Mouse (Mus musculus): ENCODE results near the gene Apeh. TPM values are rescaled to one million over a fixed set of nuclear protein-coding genes. Genes with fewer than 3 reads are reported as not detected.
"Not testable (repeated sequence)": the region's sequence is repeated elsewhere in the genome, so short reads cannot be mapped to it uniquely, and the experiment has no call there.

Apeh gene
- 10 to 100 TPM; 39.4 to 42.8 TPM for total RNA-seq (2021)
- long read RNA-seq, experiment 1, transcript Apeh-206 (22 exons, 2,518 nt): major isoform, 15 of 23 reads
- long read RNA-seq, experiment 1, partial matches to known transcripts: 1 of 23 reads
- long read RNA-seq, experiment 1, other reads (novel, unspliced or antisense): 7 of 23 reads
- long read RNA-seq, experiment 2, transcript Apeh-206 (22 exons, 2,518 nt): major isoform, 7 of 13 reads
- long read RNA-seq, experiment 2, partial matches to known transcripts: 3 of 13 reads
- long read RNA-seq, experiment 2, other reads (novel, unspliced or antisense): 2 of 13 reads

GRCm38 (mm10) chr9:108094184-108094941, at the start of gene Apeh:
Gene Apeh (minus strand): TSS chr9:108094606.
- DNase-seq (ENCODE audit: low spot score in 2 of 2): peak; percentile 85 to 91

GRCm38 (mm10) chr9:108143470-108143869, 49.1 kb upstream of the Apeh start:
- DNase-seq (ENCODE audit: low spot score in 2 of 2): no peak

- no peak for DNase-seq (ENCODE audit: low spot score in 2 of 2)
Observed at GRCm38 (mm10) chr9:108141387-108141786, 47.0 kb upstream of the Apeh start.

- DNase-seq (ENCODE audit: low spot score in 2 of 2): no peak
Observed at GRCm38 (mm10) chr9:108139963-108140695, 45.7 kb upstream of the Apeh start.

- DNase-seq (ENCODE audit: low spot score in 2 of 2): no peak
Observed at GRCm38 (mm10) chr9:108139169-108139962, 45.0 kb upstream of the Apeh start.

- no peak for DNase-seq (ENCODE audit: low spot score in 2 of 2)
Observed at GRCm38 (mm10) chr9:108138118-108138517, 43.7 kb upstream of the Apeh start.

GRCm38 (mm10) chr9:108137523-108137922, 43.1 kb upstream of the Apeh start:
- DNase-seq (ENCODE audit: low spot score in 2 of 2): peak; percentile 65 to 86

GRCm38 (mm10) chr9:108136930-108137462, 42.6 kb upstream of the Apeh start:
- peak in 1 of 2 experiments; percentile 37 for DNase-seq (ENCODE audit: low spot score in 2 of 2)

- no peak for DNase-seq (ENCODE audit: low spot score in 2 of 2)
Observed at GRCm38 (mm10) chr9:108136225-108136624, 41.8 kb upstream of the Apeh start.

- not testable (repeated sequence) for DNase-seq (ENCODE audit: low spot score in 2 of 2)
Observed at GRCm38 (mm10) chr9:108135679-108136078, 41.3 kb upstream of the Apeh start.

- no peak for DNase-seq (ENCODE audit: low spot score in 2 of 2)
Observed at GRCm38 (mm10) chr9:108133478-108133877, 39.1 kb upstream of the Apeh start.

- DNase-seq (ENCODE audit: low spot score in 2 of 2): no peak
Observed at GRCm38 (mm10) chr9:108132373-108132772, 38.0 kb upstream of the Apeh start.

- DNase-seq (ENCODE audit: low spot score in 2 of 2): no peak
Observed at GRCm38 (mm10) chr9:108131502-108131901, 37.1 kb upstream of the Apeh start.

- DNase-seq (ENCODE audit: low spot score in 2 of 2): no peak
Observed at GRCm38 (mm10) chr9:108129042-108129948, 34.9 kb upstream of the Apeh start.

- DNase-seq (ENCODE audit: low spot score in 2 of 2): no peak
Observed at GRCm38 (mm10) chr9:108128248-108128647, 33.8 kb upstream of the Apeh start.

GRCm38 (mm10) chr9:108126436-108127180, 32.2 kb upstream of the Apeh start:
- DNase-seq (ENCODE audit: low spot score in 2 of 2): no peak

- no peak for DNase-seq (ENCODE audit: low spot score in 2 of 2)
Observed at GRCm38 (mm10) chr9:108125731-108126130, 31.3 kb upstream of the Apeh start.

GRCm38 (mm10) chr9:108123916-108124315, 29.5 kb upstream of the Apeh start:
- no peak for DNase-seq (ENCODE audit: low spot score in 2 of 2)
